Mouse (Mus musculus): ENCODE results near the gene Abtb1. TPM values are rescaled to one million over a fixed set of nuclear protein-coding genes. Genes with fewer than 3 reads are reported as not detected.

The Abtb1 gene
- total RNA-seq (2023): 10 to 100 TPM; 49.6 to 51.6 TPM

GRCm38 (mm10) chr6:88841781-88842689 lies at the start of gene Abtb1:
Gene Abtb1 (minus strand): TSS chr6:88841984.

GRCm38 (mm10) chr6:88874868-88875508 lies 33.2 kb upstream of the Abtb1 start, which contains the start of gene Podxl2:
Gene Podxl2 (minus strand): TSS chr6:88875044.

Other genes starting within 250 kb of the Abtb1 start
- not detected for gene Kbtbd12, start 204.0 kb downstream of the Abtb1 start, total RNA-seq (2023)
- gene Mgll, start 117.6 kb downstream of the Abtb1 start, total RNA-seq (2023): 1 to 10 TPM; 1.0 to 2.8 TPM
- not detected for gene Podxl2, start 33.1 kb upstream of the Abtb1 start, total RNA-seq (2023)
- 10 to 100 TPM; 50.9 to 55.4 TPM for gene Mcm2, start 56.8 kb upstream of the Abtb1 start, total RNA-seq (2023)
- gene Tpra1, start 60.3 kb upstream of the Abtb1 start, total RNA-seq (2023): 10 to 100 TPM; 67.8 to 84.3 TPM

Measured in B cell, adult 67 days (primary cell).